Mouse (Mus musculus): ENCODE results near the gene Ehf. TPM values are rescaled to one million over a fixed set of nuclear protein-coding genes. Genes with fewer than 3 reads are reported as not detected.

Ehf gene
- polyA plus RNA-seq, 1 experiment from 2014 or later = not detected

GRCm38 (mm10) chr2:103325301-103326048 lies 22.4 kb upstream of the Ehf start:
- no peaks in the 10 kb centered on the region for H3K36me3 ChIP-seq
- no peak overlapping the region for H3K4me3 ChIP-seq
- H3K9me3 ChIP-seq = no peaks in the 10 kb centered on the region
- H3K4me1 ChIP-seq = peaks cover 9% of the 10 kb centered on the region; the same call in 1 of the 2 replicates
- H3K27ac ChIP-seq = no peak overlapping the region
- 73% methylated on average over 7 of the region's 7 CpGs for WGBS
- no peak for DNase-seq (ENCODE audit: low spot score)
- H3K27me3 ChIP-seq (ENCODE audit: insufficient read depth, poor library complexity, severe bottlenecking) = 0 out of 2 replicates have a peak, but pooled peaks cover 6% of the 10 kb centered on the region

GRCm38 (mm10) chr2:103324320-103324719 lies 21.2 kb upstream of the Ehf start:
- peaks cover 9% of the 10 kb centered on the region; the same call in 1 of the 2 replicates for H3K4me1 ChIP-seq
- H3K27me3 ChIP-seq (ENCODE audit: insufficient read depth, poor library complexity, severe bottlenecking) = 0 out of 2 replicates have a peak, but pooled peaks cover 6% of the 10 kb centered on the region
- H3K36me3 ChIP-seq = no peaks in the 10 kb centered on the region
- H3K9me3 ChIP-seq = no peaks in the 10 kb centered on the region
- no peak for DNase-seq (ENCODE audit: low spot score)
- H3K4me3 ChIP-seq = no peak overlapping the region
- H3K27ac ChIP-seq = no peak overlapping the region
- WGBS = 73% methylated on average over 2 of the region's 2 CpGs

GRCm38 (mm10) chr2:103322171-103322570 lies 19.1 kb upstream of the Ehf start:
- 0 out of 2 replicates have a peak, but pooled peaks cover 6% of the 10 kb centered on the region for H3K27me3 ChIP-seq (ENCODE audit: insufficient read depth, poor library complexity, severe bottlenecking)

DNA sequence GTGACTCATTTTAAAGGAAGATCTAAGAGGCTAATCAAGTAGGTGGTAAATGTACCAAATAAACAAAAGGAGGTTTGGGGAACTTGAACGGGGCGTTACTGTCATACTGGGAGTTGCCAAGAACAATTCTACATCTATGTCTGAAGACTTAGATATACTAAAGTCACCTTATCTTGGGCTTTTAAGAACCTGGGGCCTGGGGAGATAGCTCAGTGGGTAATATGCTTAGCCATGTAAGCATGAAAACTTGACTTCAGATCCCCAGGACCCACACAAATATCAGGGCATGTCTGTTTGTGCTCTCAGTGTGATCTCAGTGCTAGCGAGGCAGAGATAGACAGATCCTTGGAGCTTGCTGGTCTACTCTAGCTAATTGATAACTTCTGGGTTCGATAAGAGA lies 18.6 kb upstream of the Ehf start:
- WGBS = 80% methylated on average over 4 of the region's 4 CpGs
- DNase-seq (ENCODE audit: low spot score) = no peak
- no peak overlapping the region for H3K27ac ChIP-seq
- H3K9me3 ChIP-seq = no peaks in the 10 kb centered on the region
- 0 out of 2 replicates have a peak, but pooled peaks cover 6% of the 10 kb centered on the region for H3K27me3 ChIP-seq (ENCODE audit: insufficient read depth, poor library complexity, severe bottlenecking)
- H3K36me3 ChIP-seq = no peaks in the 10 kb centered on the region
- H3K4me1 ChIP-seq = peaks cover 6% of the 10 kb centered on the region; the same call in 1 of the 2 replicates
- H3K4me3 ChIP-seq = no peak overlapping the region

More at GRCm38 (mm10) chr2:103322171-103322570, 19.1 kb upstream of the Ehf start:
- Histone ChIP-seq H3K4me1 (peaks cover 6% of the 10 kb centered on the region; the same call in 1 of the 2 replicates), H3K36me3 (no peaks in the 10 kb centered on the region), H3K9me3 (no peaks in the 10 kb centered on the region), H3K27ac (no peak overlapping the region), H3K4me3 (no peak overlapping the region)
- DNase-seq (ENCODE audit: low spot score) = no peak
- WGBS = 63% methylated on average over 1 of the region's 1 CpGs

GRCm38 (mm10) chr2:103314002-103314401 lies 10.9 kb upstream of the Ehf start:
- DNase-seq (ENCODE audit: low spot score) = no peak
- Histone ChIP-seq H3K9me3 (no peaks in the 10 kb centered on the region), H3K4me1 (no peaks in the 10 kb centered on the region), H3K27me3 (ENCODE audit: insufficient read depth, poor library complexity, severe bottlenecking) (peaks cover 13% of the 10 kb centered on the region; the same call in 1 of the 2 replicates), H3K36me3 (no peaks in the 10 kb centered on the region), H3K27ac (no peak overlapping the region), H3K4me3 (no peak overlapping the region)
- WGBS = 76% methylated on average over 4 of the region's 4 CpGs

DNA sequence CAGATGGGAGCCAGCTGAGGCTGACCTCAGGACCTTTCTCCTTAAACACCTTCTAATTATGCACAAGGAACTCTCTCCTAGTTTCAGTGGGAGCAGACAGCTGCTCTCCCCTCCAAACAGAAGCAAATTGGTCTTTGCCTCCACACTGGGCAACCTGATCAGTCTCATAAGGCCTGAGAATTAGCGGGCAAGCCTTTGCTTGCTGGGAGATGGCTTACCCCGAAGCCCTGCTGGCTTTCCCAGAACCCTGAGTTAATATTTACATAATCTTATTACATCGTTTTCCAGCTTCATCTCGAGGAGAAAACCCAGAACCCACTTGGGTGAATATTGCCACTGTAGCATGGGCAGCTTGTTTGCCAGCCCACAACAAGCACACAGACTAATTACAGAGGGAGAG lies 9.6 kb upstream of the Ehf start:
- Histone ChIP-seq H3K36me3 (no peaks in the 10 kb centered on the region), H3K27me3 (ENCODE audit: insufficient read depth, poor library complexity, severe bottlenecking) (peaks cover 13% of the 10 kb centered on the region; the same call in 1 of the 2 replicates), H3K27ac (no peak overlapping the region), H3K4me1 (no peaks in the 10 kb centered on the region), H3K9me3 (no peaks in the 10 kb centered on the region), H3K4me3 (no peak overlapping the region)
- DNase-seq (ENCODE audit: low spot score) = no peak
- WGBS = 32% methylated on average over 4 of the region's 4 CpGs

DNA sequence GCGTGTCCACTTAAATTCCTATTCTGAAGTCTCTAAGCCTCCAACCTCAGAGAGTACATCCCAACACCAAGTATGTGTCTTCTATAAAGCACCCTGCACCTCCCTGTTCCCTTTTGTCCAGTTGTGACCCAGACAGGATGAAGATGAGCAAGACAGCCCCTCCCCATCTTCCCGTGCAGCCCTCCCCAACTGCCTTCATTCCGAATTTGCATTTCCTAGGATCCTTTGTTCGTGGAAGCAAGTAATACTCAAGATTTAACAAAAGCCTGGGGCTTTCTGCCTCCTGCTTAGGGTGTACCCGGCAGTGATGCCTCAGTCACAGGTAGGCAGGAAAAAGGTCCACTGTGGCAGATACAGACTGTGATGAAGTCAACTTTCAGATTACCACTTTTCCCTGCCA lies 7.6 kb upstream of the Ehf start:
- no peak overlapping the region for H3K27ac ChIP-seq
- 60% methylated on average over 5 of the region's 5 CpGs for WGBS
- H3K9me3 ChIP-seq = no peaks in the 10 kb centered on the region
- no peak for DNase-seq (ENCODE audit: low spot score)
- H3K4me3 ChIP-seq = no peak overlapping the region
- peaks cover 13% of the 10 kb centered on the region for H3K27me3 ChIP-seq (ENCODE audit: insufficient read depth, poor library complexity, severe bottlenecking)
- no peaks in the 10 kb centered on the region for H3K4me1 ChIP-seq
- no peaks in the 10 kb centered on the region for H3K36me3 ChIP-seq

- Histone ChIP-seq H3K36me3 (no peaks in the 10 kb centered on the region), H3K4me3 (no peak overlapping the region), H3K27ac (no peak overlapping the region), H3K27me3 (ENCODE audit: insufficient read depth, poor library complexity, severe bottlenecking) (peaks cover 2% of the 10 kb centered on the region), H3K4me1 (peaks cover 6% of the 10 kb centered on the region; the same call in 1 of the 2 replicates), H3K9me3 (no peaks in the 10 kb centered on the region)
- no peak for DNase-seq (ENCODE audit: low spot score)
- 27% methylated on average over 6 of the region's 6 CpGs for WGBS
These were observed 3.6 kb upstream of the Ehf start for GRCm38 (mm10) chr2:103306686-103307085.

DNA sequence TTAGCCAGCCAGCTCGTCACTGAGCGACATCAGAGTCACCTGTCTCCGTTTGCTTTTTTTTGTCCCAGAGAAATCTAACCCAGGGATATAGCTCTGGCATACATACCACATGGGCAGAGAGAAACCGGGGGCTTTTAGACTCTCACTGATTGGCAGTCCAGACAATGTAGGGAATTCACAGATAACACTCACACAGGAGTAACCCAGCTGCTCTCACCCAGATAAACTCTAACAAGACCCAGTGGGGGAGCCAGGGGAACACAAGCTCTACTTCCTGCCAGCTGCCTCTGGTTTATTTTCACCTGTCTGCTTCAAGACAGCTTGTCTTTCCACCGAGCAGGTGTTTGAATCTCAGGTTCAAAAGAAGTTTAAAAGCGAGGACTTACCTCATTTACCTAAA lies 409 bp downstream of the Ehf start:
- H3K36me3 ChIP-seq = no peaks in the 10 kb centered on the region
- no peak overlapping the region for H3K27ac ChIP-seq
- H3K4me1 ChIP-seq = peaks cover 15% of the 10 kb centered on the region
- DNase-seq (ENCODE audit: low spot score) = no peak
- WGBS = 23% methylated on average over 6 of the region's 6 CpGs
- no peaks in the 10 kb centered on the region for H3K9me3 ChIP-seq
- no peak overlapping the region for H3K4me3 ChIP-seq
- no peaks in the 10 kb centered on the region; the same call in 1 of the 2 replicates for H3K27me3 ChIP-seq (ENCODE audit: insufficient read depth, poor library complexity, severe bottlenecking)

DNA sequence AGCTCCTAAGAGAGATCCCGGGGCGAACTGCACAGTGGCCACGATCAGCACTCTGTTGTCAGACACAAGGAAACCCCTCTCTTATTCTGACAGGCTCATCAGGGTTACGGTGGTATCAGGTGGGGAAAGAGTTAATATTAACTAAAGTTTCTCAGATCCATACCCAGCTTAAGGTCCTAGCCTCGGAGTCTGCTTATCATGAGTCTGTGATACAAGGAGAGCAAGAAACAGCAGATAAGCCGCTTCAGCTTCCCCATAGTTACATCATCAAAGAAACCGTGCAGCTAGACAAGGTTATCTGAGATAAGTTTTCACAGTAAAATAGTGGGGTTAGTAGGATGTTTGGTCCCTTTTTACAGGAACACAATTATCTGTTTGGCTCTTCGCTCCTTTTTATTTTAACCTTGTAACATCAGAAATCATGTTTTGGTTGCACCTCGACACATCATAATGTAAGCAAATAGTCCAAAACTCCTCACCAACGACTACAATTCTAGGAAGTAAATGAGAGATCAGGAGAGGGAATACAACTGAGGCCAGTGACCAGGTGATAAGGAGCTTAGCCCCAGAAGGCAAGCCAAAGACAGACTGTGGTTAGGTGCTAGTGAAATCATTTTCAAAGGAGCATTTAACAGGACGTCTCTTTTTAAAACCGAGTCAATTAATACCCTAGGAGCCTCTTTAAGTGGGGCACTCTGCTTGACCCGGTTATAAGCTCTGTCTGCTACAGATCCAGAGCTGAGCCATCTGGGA lies 4.2 kb downstream of the Ehf start:
- H3K4me1 ChIP-seq = peaks cover 20% of the 10 kb centered on the region
- no peak overlapping the region for H3K27ac ChIP-seq
- WGBS = 21% methylated on average over 13 of the region's 13 CpGs
- 0 out of 2 replicates have a peak, but pooled peaks cover 5% of the 10 kb centered on the region for H3K27me3 ChIP-seq (ENCODE audit: insufficient read depth, poor library complexity, severe bottlenecking)
- H3K36me3 ChIP-seq = no peaks in the 10 kb centered on the region
- H3K4me3 ChIP-seq = peak overlapping the region; percentile 18; the same call in 1 of the 2 replicates
- DNase-seq (ENCODE audit: low spot score) = no peak
- no peaks in the 10 kb centered on the region for H3K9me3 ChIP-seq

DNA sequence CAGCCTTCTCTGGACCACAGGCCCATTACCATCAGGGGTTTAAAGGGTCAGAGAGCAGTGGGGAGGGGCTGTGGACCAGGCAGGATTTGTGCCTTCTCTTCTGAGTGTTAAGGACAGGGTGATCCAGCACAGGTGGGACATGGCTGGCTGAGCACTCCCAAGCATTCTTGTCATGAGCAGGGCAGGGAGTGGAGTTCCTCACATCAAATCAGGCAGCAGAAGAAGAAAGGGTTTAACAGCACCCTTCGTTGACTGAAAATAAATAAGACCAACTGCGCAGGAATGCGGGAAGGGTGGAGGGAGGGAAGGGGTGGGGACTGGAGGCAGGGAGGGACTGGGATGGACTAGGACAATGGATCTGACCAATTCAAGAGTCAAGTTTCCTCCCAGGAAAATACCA lies 8.6 kb downstream of the Ehf start:
- Histone ChIP-seq H3K36me3 (no peaks in the 10 kb centered on the region), H3K4me1 (peaks cover 19% of the 10 kb centered on the region), H3K27me3 (ENCODE audit: insufficient read depth, poor library complexity, severe bottlenecking) (0 out of 2 replicates have a peak, but pooled peaks cover 5% of the 10 kb centered on the region), H3K9me3 (no peaks in the 10 kb centered on the region), H3K27ac (no peak overlapping the region), H3K4me3 (no peak overlapping the region)
- DNase-seq (ENCODE audit: low spot score) = no peak
- WGBS = 30% methylated on average over 3 of the region's 3 CpGs

- Histone ChIP-seq H3K27ac (no peak overlapping the region), H3K9me3 (no peaks in the 10 kb centered on the region), H3K36me3 (no peaks in the 10 kb centered on the region), H3K4me3 (no peak overlapping the region), H3K4me1 (peaks cover 15% of the 10 kb centered on the region), H3K27me3 (ENCODE audit: insufficient read depth, poor library complexity, severe bottlenecking) (0 out of 2 replicates have a peak, but pooled peaks cover 5% of the 10 kb centered on the region)
- 71% methylated on average over 5 of the region's 5 CpGs for WGBS
- no peak for DNase-seq (ENCODE audit: low spot score)
These were observed 9.3 kb downstream of the Ehf start for GRCm38 (mm10) chr2:103293751-103294150.

- H3K9me3 ChIP-seq = no peaks in the 10 kb centered on the region
- 32% methylated on average over 3 of the region's 3 CpGs for WGBS
- H3K36me3 ChIP-seq = no peaks in the 10 kb centered on the region
- 0 out of 2 replicates have a peak, but pooled peaks cover 5% of the 10 kb centered on the region for H3K27me3 ChIP-seq (ENCODE audit: insufficient read depth, poor library complexity, severe bottlenecking)
- DNase-seq (ENCODE audit: low spot score) = no peak
- no peak overlapping the region for H3K27ac ChIP-seq
- no peak overlapping the region for H3K4me3 ChIP-seq
- peaks cover 11% of the 10 kb centered on the region for H3K4me1 ChIP-seq
These were observed 9.9 kb downstream of the Ehf start for GRCm38 (mm10) chr2:103293214-103293613.

Measured in heart, embryonic 10.5 days (tissue).